Mouse (Mus musculus): Measurements from ENCODE around the gene Mcam. TPM values are rescaled to one million over a fixed set of nuclear protein-coding genes. Genes with fewer than 3 reads are reported as not detected.

The Mcam gene
- polyA plus RNA-seq, 1 experiment from 2014 or later, result 130 TPM

- Histone ChIP-seq H3K27me3 (ENCODE audit: control insufficient read depth, insufficient read depth, low read length) (no peaks in the 10 kb centered on the region), H3K27ac (replicated peaks in 1 of 2; ENCODE audit: control insufficient read depth in 1 of 2, insufficient read depth in 1 of 2, low read depth in 2 of 2, low read length in 2 of 2) (no peak overlapping the region), H3K4me1 (ENCODE audit: control insufficient read depth in 2 of 2, insufficient read depth in 2 of 2, low read length in 2 of 2) (peaks cover 0 to 18% of the 10 kb centered on the region in 2 experiments; a peak in 2 of 4 replicates), H3K36me3 (ENCODE audit: control insufficient read depth, insufficient read depth, low read length) (peaks cover 7% of the 10 kb centered on the region), H3K9me3 (ENCODE audit: control insufficient read depth, low read length) (no peaks in the 10 kb centered on the region), H3K4me2 (ENCODE audit: low read length) (no peak overlapping the region), H3K9ac (ENCODE audit: low read length) (no peak overlapping the region), H3K4me3 (ENCODE audit: control insufficient read depth in 1 of 2, insufficient read depth in 1 of 2, low read depth in 1 of 2, low read length in 2 of 2) (no peak overlapping the region)
- ATAC-seq (ENCODE audit: insufficient number of reproducible peaks, insufficient read depth, low FRiP score, low read depth), result no peak
- 78% methylated on average over 12 of the region's 12 CpGs for WGBS
Measured at GRCm38 (mm10) chr9:44188223-44188622, 54.0 kb downstream of the Mcam start.

- H3K4me2 ChIP-seq (ENCODE audit: low read length), result no peak overlapping the region
- no peak overlapping the region for H3K4me3 ChIP-seq (ENCODE audit: control insufficient read depth in 1 of 2, insufficient read depth in 1 of 2, low read depth in 1 of 2, low read length in 2 of 2)
- H3K4me1 ChIP-seq (ENCODE audit: control insufficient read depth in 2 of 2, insufficient read depth in 2 of 2, low read length in 2 of 2), result peaks cover 5 to 23% of the 10 kb centered on the region in 2 experiments
- peaks cover 7% of the 10 kb centered on the region for H3K36me3 ChIP-seq (ENCODE audit: control insufficient read depth, insufficient read depth, low read length)
- WGBS, result 92% methylated on average over 3 of the region's 3 CpGs
- no peak for ATAC-seq (ENCODE audit: insufficient number of reproducible peaks, insufficient read depth, low FRiP score, low read depth)
- no peaks in the 10 kb centered on the region for H3K9me3 ChIP-seq (ENCODE audit: control insufficient read depth, low read length)
- H3K27me3 ChIP-seq (ENCODE audit: control insufficient read depth, insufficient read depth, low read length), result no peaks in the 10 kb centered on the region
- no peak overlapping the region for H3K27ac ChIP-seq (replicated peaks in 1 of 2; ENCODE audit: control insufficient read depth in 1 of 2, insufficient read depth in 1 of 2, low read depth in 2 of 2, low read length in 2 of 2)
- no peak overlapping the region for H3K9ac ChIP-seq (ENCODE audit: low read length)
Measured at GRCm38 (mm10) chr9:44191166-44191565, 56.9 kb downstream of the Mcam start.

- 71% methylated on average over 3 of the region's 3 CpGs for whole genome bisulfite sequencing
Measured at GRCm38 (mm10) chr9:44192312-44192711, 58.0 kb downstream of the Mcam start.

More at GRCm38 (mm10) chr9:44192312-44192711, 58.0 kb downstream of the Mcam start:
- H3K36me3 ChIP-seq (ENCODE audit: control insufficient read depth, insufficient read depth, low read length), result peaks cover 14% of the 10 kb centered on the region
- no peak overlapping the region for H3K4me3 ChIP-seq (ENCODE audit: control insufficient read depth in 1 of 2, insufficient read depth in 1 of 2, low read depth in 1 of 2, low read length in 2 of 2)
- no peaks in the 10 kb centered on the region for H3K27me3 ChIP-seq (ENCODE audit: control insufficient read depth, insufficient read depth, low read length)
- no peaks in the 10 kb centered on the region for H3K9me3 ChIP-seq (ENCODE audit: control insufficient read depth, low read length)
- no peak overlapping the region for H3K9ac ChIP-seq (ENCODE audit: low read length)
- no peak overlapping the region for H3K27ac ChIP-seq (replicated peaks in 1 of 2; ENCODE audit: control insufficient read depth in 1 of 2, insufficient read depth in 1 of 2, low read depth in 2 of 2, low read length in 2 of 2)
- no peak overlapping the region for H3K4me2 ChIP-seq (ENCODE audit: low read length)
- peaks cover 5 to 21% of the 10 kb centered on the region in 2 experiments for H3K4me1 ChIP-seq (ENCODE audit: control insufficient read depth in 2 of 2, insufficient read depth in 2 of 2, low read length in 2 of 2)
- no peak for ATAC-seq (ENCODE audit: insufficient number of reproducible peaks, insufficient read depth, low FRiP score, low read depth)

Other genes with a start within 250 kb of the Mcam start
- 2.5 and 2.7 TPM in 2 replicates for gene Thy1, start 91.1 kb upstream of the Mcam start, polyA plus RNA-seq (2014; fragmentation: Nextera tagmentation; extraction: Ambion mirVana)
- gene Usp2, start 67.4 kb upstream of the Mcam start, polyA plus RNA-seq (2014; fragmentation: Nextera tagmentation; extraction: Ambion mirVana), result 73.5 and 80.7 TPM in 2 replicates
- not detected in 2 replicates for gene Mfrp, start 32.7 kb upstream of the Mcam start, polyA plus RNA-seq (2014; fragmentation: Nextera tagmentation; extraction: Ambion mirVana)
- gene C1qtnf5, start 27.2 kb upstream of the Mcam start, polyA plus RNA-seq (2014; fragmentation: Nextera tagmentation; extraction: Ambion mirVana), result 2.3 and 2.7 TPM in 2 replicates
- gene Gm49380, start 21.0 kb upstream of the Mcam start, polyA plus RNA-seq (2014; fragmentation: Nextera tagmentation; extraction: Ambion mirVana), result 0.07 and 0.08 TPM in 2 replicates
- 30.4 and 32.9 TPM in 2 replicates for gene Rnf26, start 21.0 kb upstream of the Mcam start, polyA plus RNA-seq (2014; fragmentation: Nextera tagmentation; extraction: Ambion mirVana)
- 12.7 and 13.7 TPM in 2 replicates for gene Cbl, start 99.6 kb downstream of the Mcam start, polyA plus RNA-seq (2014; fragmentation: Nextera tagmentation; extraction: Ambion mirVana)
- not detected in 2 replicates for gene Ccdc153, start 106.2 kb downstream of the Mcam start, polyA plus RNA-seq (2014; fragmentation: Nextera tagmentation; extraction: Ambion mirVana)
- gene Pdzd3, start 117.0 kb downstream of the Mcam start, polyA plus RNA-seq (2014; fragmentation: Nextera tagmentation; extraction: Ambion mirVana), result not detected in 2 replicates
- gene Nlrx1, start 134.1 kb downstream of the Mcam start, polyA plus RNA-seq (2014; fragmentation: Nextera tagmentation; extraction: Ambion mirVana), result 7.0 and 7.3 TPM in 2 replicates
- 1.3 and 2.7 TPM in 2 replicates for gene Abcg4, start 154.1 kb downstream of the Mcam start, polyA plus RNA-seq (2014; fragmentation: Nextera tagmentation; extraction: Ambion mirVana)
- 10.5 and 12.1 TPM in 2 replicates for gene Hinfp, start 171.2 kb downstream of the Mcam start, polyA plus RNA-seq (2014; fragmentation: Nextera tagmentation; extraction: Ambion mirVana)
- 5.4 and 7.7 TPM in 2 replicates for gene C2cd2l, start 185.8 kb downstream of the Mcam start, polyA plus RNA-seq (2014; fragmentation: Nextera tagmentation; extraction: Ambion mirVana)
- gene Dpagt1, start 191.6 kb downstream of the Mcam start, polyA plus RNA-seq (2014; fragmentation: Nextera tagmentation; extraction: Ambion mirVana), result 34.7 and 37.8 TPM in 2 replicates
- gene H2afx, start 200.2 kb downstream of the Mcam start, polyA plus RNA-seq (2014; fragmentation: Nextera tagmentation; extraction: Ambion mirVana), result 153 and 167 TPM in 2 replicates
- 110 and 112 TPM in 2 replicates for gene Hmbs, start 209.8 kb downstream of the Mcam start, polyA plus RNA-seq (2014; fragmentation: Nextera tagmentation; extraction: Ambion mirVana)
- gene Vps11, start 227.2 kb downstream of the Mcam start, polyA plus RNA-seq (2014; fragmentation: Nextera tagmentation; extraction: Ambion mirVana), result 17.8 and 21.4 TPM in 2 replicates
- 12.7 and 12.9 TPM in 2 replicates for gene Hyou1, start 245.0 kb downstream of the Mcam start, polyA plus RNA-seq (2014; fragmentation: Nextera tagmentation; extraction: Ambion mirVana)

Measured in heart, embryonic 14.5 days (tissue).